Mouse (Mus musculus): ENCODE data around the gene Flcn. TPM values are rescaled to one million over a fixed set of nuclear protein-coding genes. Genes with fewer than 3 reads are reported as not detected.

The Flcn gene
- polyA plus RNA-seq, 1 experiment from 2014 or later, result 30.1 TPM

DNA sequence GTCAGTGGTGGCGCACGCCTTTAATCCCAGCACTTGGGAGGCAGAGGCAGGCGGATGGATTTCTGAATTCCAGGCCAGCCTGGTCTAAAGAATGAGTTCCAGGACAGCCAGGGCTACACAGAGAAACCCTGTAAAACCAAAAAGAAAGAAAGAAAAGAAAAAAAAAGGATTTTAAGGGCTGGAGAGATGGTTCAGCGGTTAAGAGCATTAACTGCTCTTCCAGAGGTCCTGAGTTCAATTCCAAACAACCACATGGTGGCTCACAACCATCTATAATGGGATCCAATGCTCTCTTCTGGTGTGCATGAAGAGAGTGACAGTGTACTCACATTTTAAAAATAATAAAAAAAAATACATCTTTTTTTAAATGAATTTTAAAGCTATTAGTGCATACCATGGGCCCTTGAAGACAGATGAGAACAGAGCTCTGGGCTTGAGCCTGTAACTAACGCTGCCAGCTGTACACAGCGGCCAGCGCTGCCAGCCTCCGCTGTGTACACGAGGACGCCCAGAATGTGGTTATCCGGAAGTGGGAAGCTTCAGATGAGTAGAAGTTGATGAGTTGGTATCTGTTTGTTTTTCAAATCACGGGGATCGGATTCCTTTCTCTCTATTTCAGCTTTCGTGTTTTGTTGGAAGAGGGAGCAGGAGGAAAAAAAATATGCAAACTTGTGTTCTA is 803 bp upstream of the Flcn start:
- no peak for DNase-seq (ENCODE audit: low spot score)
- Histone ChIP-seq H3K4me3 (ENCODE audit: low read depth, low read length) (peak overlapping the region; percentile 91), H3K27me3 (replicated peaks; ENCODE audit: control insufficient read depth, insufficient read depth, low read length) (no peaks in the 10 kb centered on the region), H3K9ac (ENCODE audit: low read length) (peak overlapping the region; percentile 97), H3K4me1 (replicated peaks; ENCODE audit: control insufficient read depth, insufficient read depth, low read length) (peaks cover 7% of the 10 kb centered on the region), H3K9me3 (ENCODE audit: control insufficient read depth, low read length) (no peaks in the 10 kb centered on the region), H3K27ac (ENCODE audit: low read depth) (peak overlapping the region; percentile 98), H3K4me2 (ENCODE audit: low read length) (peak overlapping the region; percentile 96), H3K36me3 (ENCODE audit: control insufficient read depth, insufficient read depth, low read length) (peaks cover 24% of the 10 kb centered on the region)
- ATAC-seq (replicated peaks; ENCODE audit: low FRiP score, low TSS enrichment, low read depth), result peak; percentile 13; the same call in 1 of the 2 replicates
- 60% methylated on average over 14 of the region's 14 CpGs for WGBS

DNA sequence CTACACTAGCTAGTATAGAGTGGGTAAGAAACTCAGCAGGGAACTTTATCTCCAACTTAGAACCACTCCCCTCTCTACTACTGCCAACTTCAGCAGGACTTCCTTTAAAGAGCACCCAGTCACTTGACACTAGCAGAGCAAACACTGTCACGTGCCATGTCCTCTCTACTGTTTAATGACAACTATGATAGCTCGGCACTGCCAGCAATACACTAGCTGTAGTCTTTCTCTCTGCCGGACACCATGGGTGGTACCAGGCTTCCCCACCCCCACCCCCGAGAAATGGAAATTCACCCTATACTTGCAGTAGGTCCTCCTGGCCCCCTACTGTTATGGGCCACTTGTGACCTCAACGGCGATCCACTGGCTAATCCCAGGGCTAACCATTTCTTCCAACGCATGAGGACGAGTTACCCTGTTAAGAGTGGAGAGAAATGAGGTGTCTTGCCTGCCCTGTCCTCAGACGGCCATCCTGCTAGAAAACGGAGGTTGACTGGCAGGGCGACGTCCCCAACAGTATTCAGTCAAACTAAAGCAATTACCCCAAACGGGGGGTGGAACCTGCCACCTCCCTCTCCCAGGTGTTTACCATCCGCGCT is 646 bp downstream of the Flcn start:
- H3K4me2 ChIP-seq (ENCODE audit: low read length), result peak overlapping the region; percentile 96
- H3K9me3 ChIP-seq (ENCODE audit: control insufficient read depth, low read length), result no peaks in the 10 kb centered on the region
- under 1% methylated on average over 15 of the region's 15 CpGs for WGBS
- H3K9ac ChIP-seq (ENCODE audit: low read length), result peak overlapping the region; percentile 97
- H3K4me3 ChIP-seq (ENCODE audit: low read depth, low read length), result peak overlapping the region; percentile 91
- DNase-seq (ENCODE audit: low spot score) (no peak), ATAC-seq (replicated peaks; ENCODE audit: low FRiP score, low TSS enrichment, low read depth) (peak; percentile 40)
- no peaks in the 10 kb centered on the region for H3K27me3 ChIP-seq (replicated peaks; ENCODE audit: control insufficient read depth, insufficient read depth, low read length)
- H3K36me3 ChIP-seq (ENCODE audit: control insufficient read depth, insufficient read depth, low read length), result peaks cover 38% of the 10 kb centered on the region
- peaks cover 7% of the 10 kb centered on the region for H3K4me1 ChIP-seq (replicated peaks; ENCODE audit: control insufficient read depth, insufficient read depth, low read length)
- H3K27ac ChIP-seq (ENCODE audit: low read depth), result peak overlapping the region; percentile 98

DNA sequence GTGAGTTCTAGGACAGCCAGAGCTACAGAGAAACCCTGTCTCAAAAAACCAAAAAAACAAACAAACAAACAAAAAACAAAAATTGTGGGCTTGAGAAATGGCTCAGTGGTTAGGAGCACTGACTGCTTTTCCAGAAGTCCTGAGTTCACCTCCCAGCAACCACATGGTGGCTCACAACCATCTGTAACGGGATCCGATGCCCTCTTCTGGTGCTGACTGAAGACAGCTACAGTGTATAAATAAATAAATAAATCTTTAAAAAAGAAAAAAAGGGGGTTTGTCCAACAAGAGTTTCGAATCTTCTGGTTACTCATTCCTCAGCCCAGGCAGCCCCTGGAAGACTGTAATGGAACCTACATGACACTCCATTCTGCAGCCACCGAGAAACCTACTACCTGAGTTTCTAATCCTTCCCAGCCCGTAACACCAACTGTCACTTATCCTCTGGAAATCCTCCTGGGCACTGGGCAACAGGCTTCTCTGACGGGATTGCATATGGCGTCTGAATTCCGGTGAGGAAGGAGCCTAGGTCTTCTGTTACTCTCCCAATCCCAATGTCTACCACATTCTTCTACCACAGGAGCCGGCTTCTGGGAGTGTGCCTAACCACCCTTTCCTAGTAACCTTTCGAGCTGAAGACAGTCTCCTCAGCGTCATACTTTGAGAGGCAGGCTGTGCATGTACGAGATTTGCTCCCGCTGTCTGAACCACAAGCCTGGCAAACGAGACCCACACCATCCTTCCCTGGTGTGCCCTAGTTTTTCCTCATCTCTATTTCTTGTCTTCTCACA is 1.5 kb downstream of the Flcn start:
- H3K4me2 ChIP-seq (ENCODE audit: low read length), result peak overlapping the region; percentile 96
- DNase-seq (ENCODE audit: low spot score) (no peak), ATAC-seq (replicated peaks; ENCODE audit: low FRiP score, low TSS enrichment, low read depth) (no peak)
- H3K36me3 ChIP-seq (ENCODE audit: control insufficient read depth, insufficient read depth, low read length), result peaks cover 46% of the 10 kb centered on the region
- peak overlapping the region; percentile 91 for H3K4me3 ChIP-seq (ENCODE audit: low read depth, low read length)
- H3K9me3 ChIP-seq (ENCODE audit: control insufficient read depth, low read length), result no peaks in the 10 kb centered on the region
- 72% methylated on average over 14 of the region's 14 CpGs for WGBS
- H3K27ac ChIP-seq (ENCODE audit: low read depth), result no peak overlapping the region
- H3K27me3 ChIP-seq (replicated peaks; ENCODE audit: control insufficient read depth, insufficient read depth, low read length), result no peaks in the 10 kb centered on the region
- peaks cover 7% of the 10 kb centered on the region for H3K4me1 ChIP-seq (replicated peaks; ENCODE audit: control insufficient read depth, insufficient read depth, low read length)
- H3K9ac ChIP-seq (ENCODE audit: low read length), result peak overlapping the region; percentile 97

DNA sequence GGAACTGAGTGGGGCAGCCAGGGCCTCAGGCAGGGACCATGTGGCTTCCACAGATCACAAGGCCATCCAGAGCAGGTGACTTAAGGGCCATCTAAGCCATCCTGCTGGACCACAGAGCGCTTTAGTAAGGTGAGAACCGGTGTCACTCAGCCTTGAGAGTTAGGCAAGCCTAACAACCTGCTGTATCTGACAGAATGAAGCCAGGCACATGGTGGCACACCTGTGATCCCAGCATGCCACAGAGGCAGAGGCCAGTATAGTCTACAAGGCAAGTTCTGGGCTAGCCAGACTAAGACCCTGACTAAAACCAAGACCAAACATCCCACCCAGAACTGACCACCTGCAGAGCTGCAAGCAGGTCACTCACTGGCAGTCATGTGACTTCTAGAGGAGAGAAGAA is 4.2 kb downstream of the Flcn start:
- DNase-seq (ENCODE audit: low spot score) (no peak), ATAC-seq (replicated peaks; ENCODE audit: low FRiP score, low TSS enrichment, low read depth) (no peak)
- WGBS, result 87% methylated on average over 2 of the region's 2 CpGs
- H3K27ac ChIP-seq (ENCODE audit: low read depth), result no peak overlapping the region
- H3K9ac ChIP-seq (ENCODE audit: low read length), result no peak overlapping the region
- H3K27me3 ChIP-seq (replicated peaks; ENCODE audit: control insufficient read depth, insufficient read depth, low read length), result no peaks in the 10 kb centered on the region
- H3K9me3 ChIP-seq (ENCODE audit: control insufficient read depth, low read length), result no peaks in the 10 kb centered on the region
- H3K4me3 ChIP-seq (ENCODE audit: low read depth, low read length), result no peak overlapping the region
- no peak overlapping the region for H3K4me2 ChIP-seq (ENCODE audit: low read length)
- H3K36me3 ChIP-seq (ENCODE audit: control insufficient read depth, insufficient read depth, low read length), result peaks cover 73% of the 10 kb centered on the region
- H3K4me1 ChIP-seq (replicated peaks; ENCODE audit: control insufficient read depth, insufficient read depth, low read length), result peaks cover 7% of the 10 kb centered on the region

GRCm38 (mm10) chr11:59805256-59805655 is 4.6 kb downstream of the Flcn start:
- Histone ChIP-seq H3K4me3 (ENCODE audit: low read depth, low read length) (no peak overlapping the region), H3K9ac (ENCODE audit: low read length) (no peak overlapping the region), H3K27me3 (replicated peaks; ENCODE audit: control insufficient read depth, insufficient read depth, low read length) (no peaks in the 10 kb centered on the region), H3K27ac (ENCODE audit: low read depth) (no peak overlapping the region), H3K4me2 (ENCODE audit: low read length) (no peak overlapping the region), H3K4me1 (replicated peaks; ENCODE audit: control insufficient read depth, insufficient read depth, low read length) (peaks cover 7% of the 10 kb centered on the region), H3K9me3 (ENCODE audit: control insufficient read depth, low read length) (no peaks in the 10 kb centered on the region), H3K36me3 (ENCODE audit: control insufficient read depth, insufficient read depth, low read length) (peaks cover 77% of the 10 kb centered on the region)
- ATAC-seq (replicated peaks; ENCODE audit: low FRiP score, low TSS enrichment, low read depth) (no peak), DNase-seq (ENCODE audit: low spot score) (no peak)
- WGBS, result 100% methylated on average over 1 of the region's 1 CpGs

DNA sequence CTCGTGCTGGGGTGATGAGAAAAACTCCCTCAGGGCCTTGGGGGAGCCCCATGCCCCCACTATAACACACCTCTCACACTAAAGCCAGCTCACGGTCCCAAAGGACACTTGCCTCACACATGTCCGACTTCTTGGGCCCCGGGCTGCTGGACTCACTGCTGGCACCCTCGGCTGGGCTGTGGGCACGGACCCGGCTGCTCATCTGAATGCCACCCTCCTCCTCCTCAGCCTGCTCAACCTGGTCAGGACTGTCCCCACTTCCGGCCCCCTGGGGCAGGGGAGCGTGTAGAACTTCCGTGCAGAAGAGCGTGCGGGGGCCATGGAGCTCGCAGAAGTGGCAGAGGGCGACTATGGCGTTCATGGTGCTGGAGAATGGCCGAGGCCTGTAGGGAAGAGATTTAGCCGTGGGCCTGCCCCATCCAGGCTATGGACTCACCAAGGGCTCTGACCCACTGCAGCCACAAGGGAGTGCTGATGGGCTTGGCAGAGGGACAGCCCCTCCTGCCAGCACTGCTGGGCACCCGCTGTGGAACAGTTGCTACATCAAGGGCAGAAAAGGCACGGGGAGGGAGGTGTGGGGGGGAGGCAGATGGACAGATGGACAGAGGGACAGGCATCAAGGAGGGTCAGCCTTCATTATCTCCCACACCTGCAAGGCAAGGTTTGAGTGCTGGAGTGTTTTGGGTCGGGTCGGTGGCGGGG is 5.3 kb downstream of the Flcn start:
- DNase-seq (ENCODE audit: low spot score), result no peak
- no peaks in the 10 kb centered on the region for H3K27me3 ChIP-seq (replicated peaks; ENCODE audit: control insufficient read depth, insufficient read depth, low read length)
- H3K9me3 ChIP-seq (ENCODE audit: control insufficient read depth, low read length), result no peaks in the 10 kb centered on the region
- H3K4me3 ChIP-seq (ENCODE audit: low read depth, low read length), result no peak overlapping the region
- ATAC-seq (replicated peaks; ENCODE audit: low FRiP score, low TSS enrichment, low read depth), result no peak
- no peak overlapping the region for H3K27ac ChIP-seq (ENCODE audit: low read depth)
- H3K9ac ChIP-seq (ENCODE audit: low read length), result no peak overlapping the region
- H3K4me1 ChIP-seq (replicated peaks; ENCODE audit: control insufficient read depth, insufficient read depth, low read length), result peaks cover 7% of the 10 kb centered on the region
- 93% methylated on average over 22 of the region's 22 CpGs for WGBS
- no peak overlapping the region for H3K4me2 ChIP-seq (ENCODE audit: low read length)
- H3K36me3 ChIP-seq (ENCODE audit: control insufficient read depth, insufficient read depth, low read length), result peaks cover 84% of the 10 kb centered on the region

GRCm38 (mm10) chr11:59803516-59803915 is 6.3 kb downstream of the Flcn start:
- WGBS, result 93% methylated on average over 14 of the region's 14 CpGs
- Histone ChIP-seq H3K4me3 (ENCODE audit: low read depth, low read length) (no peak overlapping the region), H3K9me3 (ENCODE audit: control insufficient read depth, low read length) (no peaks in the 10 kb centered on the region), H3K27me3 (replicated peaks; ENCODE audit: control insufficient read depth, insufficient read depth, low read length) (no peaks in the 10 kb centered on the region), H3K27ac (ENCODE audit: low read depth) (no peak overlapping the region), H3K4me1 (replicated peaks; ENCODE audit: control insufficient read depth, insufficient read depth, low read length) (peaks cover 2% of the 10 kb centered on the region), H3K9ac (ENCODE audit: low read length) (no peak overlapping the region), H3K4me2 (ENCODE audit: low read length) (no peak overlapping the region), H3K36me3 (ENCODE audit: control insufficient read depth, insufficient read depth, low read length) (peaks cover 95% of the 10 kb centered on the region)
- DNase-seq (ENCODE audit: low spot score), result no peak
- no peak for ATAC-seq (replicated peaks; ENCODE audit: low FRiP score, low TSS enrichment, low read depth)

GRCm38 (mm10) chr11:59801881-59802280 is 7.9 kb downstream of the Flcn start:
- H3K27me3 ChIP-seq (replicated peaks; ENCODE audit: control insufficient read depth, insufficient read depth, low read length), result no peaks in the 10 kb centered on the region
- no peak for DNase-seq (ENCODE audit: low spot score)
- WGBS, result 97% methylated on average over 8 of the region's 8 CpGs

More at GRCm38 (mm10) chr11:59801881-59802280, 7.9 kb downstream of the Flcn start:
- Histone ChIP-seq H3K27ac (ENCODE audit: low read depth) (no peak overlapping the region), H3K36me3 (ENCODE audit: control insufficient read depth, insufficient read depth, low read length) (peaks cover 100% of the 10 kb centered on the region), H3K4me3 (ENCODE audit: low read depth, low read length) (no peak overlapping the region), H3K9me3 (ENCODE audit: control insufficient read depth, low read length) (no peaks in the 10 kb centered on the region), H3K9ac (ENCODE audit: low read length) (no peak overlapping the region), H3K4me2 (ENCODE audit: low read length) (no peak overlapping the region), H3K4me1 (replicated peaks; ENCODE audit: control insufficient read depth, insufficient read depth, low read length) (no peaks in the 10 kb centered on the region)
- no peak for ATAC-seq (replicated peaks; ENCODE audit: low FRiP score, low TSS enrichment, low read depth)

Data from intestine, embryonic 14.5 days (tissue).